Mouse (Mus musculus): ENCODE measurements around the gene Trhr2. TPM values are rescaled to one million over a fixed set of nuclear protein-coding genes. Genes with fewer than 3 reads are reported as not detected.

Gene Trhr2
- polyA plus RNA-seq, 1 experiment from 2014 or later, result not detected

DNA sequence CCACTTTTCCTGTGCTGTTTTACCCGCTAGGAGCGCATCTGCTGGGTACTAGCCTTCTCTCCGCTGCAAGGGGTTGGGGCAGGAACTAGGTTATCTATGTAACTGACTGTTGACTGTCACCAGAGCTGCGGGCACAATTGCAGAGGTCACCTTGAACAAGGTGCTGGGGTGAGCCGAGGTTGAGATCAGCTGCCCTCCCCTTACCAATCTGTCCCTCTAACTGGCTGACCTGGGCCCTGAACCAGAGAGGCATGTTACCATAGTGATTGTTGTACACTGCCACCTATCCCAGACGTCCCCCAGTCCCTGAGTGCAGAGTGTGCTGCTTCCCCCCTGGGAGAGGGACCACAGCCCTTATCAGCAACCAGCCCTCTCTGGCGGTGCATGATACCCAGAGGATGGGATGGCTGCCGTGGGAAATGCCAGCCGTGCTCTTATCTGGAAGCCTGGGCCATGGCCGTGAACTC lies 39.1 kb downstream of the Trhr2 start:
- DNase-seq (ENCODE audit: low spot score) (peak; percentile 86), ATAC-seq (replicated peaks; ENCODE audit: low FRiP score) (peak; percentile 87)
- peaks cover 30% of the 10 kb centered on the region for H3K36me3 ChIP-seq (ENCODE audit: control insufficient read depth, insufficient read depth, low read length)

DNA sequence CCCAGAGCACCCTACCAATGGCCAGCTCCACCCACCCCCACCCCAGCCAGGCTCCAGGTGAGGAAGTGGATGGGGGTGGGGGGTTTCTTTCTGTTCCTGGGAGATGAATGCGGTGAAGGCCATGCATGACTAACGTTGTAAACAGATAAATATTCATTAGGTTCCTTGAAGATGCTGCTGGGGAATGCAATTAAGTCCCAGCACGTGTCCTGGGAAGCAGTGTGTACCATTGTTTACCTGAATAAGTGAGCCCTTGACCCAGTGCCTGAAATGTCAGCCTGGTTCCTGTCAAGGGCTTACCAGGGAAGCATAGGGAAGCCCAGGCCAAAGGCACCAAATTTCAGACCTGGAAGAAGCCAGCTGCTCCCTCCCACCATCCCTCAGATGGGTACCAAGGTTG lies 40.0 kb downstream of the Trhr2 start:
- H3K4me2 ChIP-seq, result 0 out of 2 replicates have a peak overlapping the region, but pooled peaks have one; percentile 46
- 42% methylated on average over 3 of the region's 3 CpGs for WGBS
- ATAC-seq (replicated peaks; ENCODE audit: low FRiP score), result no peak
- no peaks in the 10 kb centered on the region for H3K27me3 ChIP-seq (replicated peaks; ENCODE audit: control insufficient read depth, insufficient read depth, low read length)
- DNase-seq (ENCODE audit: low spot score), result no peak
- peaks cover 100% of the 10 kb centered on the region for H3K4me1 ChIP-seq (replicated peaks; ENCODE audit: control insufficient read depth, insufficient read depth, low read length)
- no peak overlapping the region for H3K4me3 ChIP-seq (ENCODE audit: low read depth, low read length)
- H3K9me3 ChIP-seq (ENCODE audit: control insufficient read depth, low read length), result no peaks in the 10 kb centered on the region
- peaks cover 38% of the 10 kb centered on the region for H3K36me3 ChIP-seq (ENCODE audit: control insufficient read depth, insufficient read depth, low read length)
- H3K9ac ChIP-seq (ENCODE audit: low read depth, low read length), result peak overlapping the region; percentile 51
- peak overlapping the region; percentile 97 for H3K27ac ChIP-seq (ENCODE audit: low read depth, low read length)

More for the DNA sequence above, 39.1 kb downstream of the Trhr2 start:
- Histone ChIP-seq H3K27me3 (replicated peaks; ENCODE audit: control insufficient read depth, insufficient read depth, low read length) (no peaks in the 10 kb centered on the region), H3K4me1 (replicated peaks; ENCODE audit: control insufficient read depth, insufficient read depth, low read length) (peaks cover 100% of the 10 kb centered on the region), H3K4me2 (peak overlapping the region; percentile 46), H3K27ac (ENCODE audit: low read depth, low read length) (peak overlapping the region; percentile 97), H3K9me3 (ENCODE audit: control insufficient read depth, low read length) (no peaks in the 10 kb centered on the region), H3K9ac (ENCODE audit: low read depth, low read length) (peak overlapping the region; percentile 51), H3K4me3 (ENCODE audit: low read depth, low read length) (peak overlapping the region; percentile 30; the same call in 1 of the 2 replicates)
- WGBS, result 16% methylated on average over 10 of the region's 10 CpGs

DNA sequence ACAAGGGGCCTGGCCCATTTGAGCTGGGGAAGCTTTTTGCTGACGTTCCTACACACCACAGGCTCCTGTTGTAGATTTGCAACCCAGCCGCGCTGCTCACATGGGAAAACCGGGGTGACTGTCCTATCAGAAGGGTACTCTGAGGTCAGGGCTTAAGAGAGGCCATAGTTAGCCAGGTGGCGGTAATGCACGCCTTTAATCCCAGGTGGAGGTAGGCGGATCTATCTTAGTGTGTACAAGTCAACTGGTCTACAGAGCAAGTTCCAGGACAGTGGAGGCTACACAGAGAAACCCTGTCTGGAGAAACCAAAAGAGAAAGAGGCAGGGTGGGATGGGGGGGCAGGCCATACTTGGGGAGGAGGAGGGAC lies 40.9 kb downstream of the Trhr2 start:
- H3K27ac ChIP-seq (ENCODE audit: low read depth, low read length), result peak overlapping the region; percentile 97
- H3K9ac ChIP-seq (ENCODE audit: low read depth, low read length), result peak overlapping the region; percentile 51
- H3K27me3 ChIP-seq (replicated peaks; ENCODE audit: control insufficient read depth, insufficient read depth, low read length), result no peaks in the 10 kb centered on the region
- peaks cover 100% of the 10 kb centered on the region for H3K4me1 ChIP-seq (replicated peaks; ENCODE audit: control insufficient read depth, insufficient read depth, low read length)
- ATAC-seq (replicated peaks; ENCODE audit: low FRiP score) (no peak), DNase-seq (ENCODE audit: low spot score) (no peak)
- WGBS, result 54% methylated on average over 7 of the region's 7 CpGs
- no peak overlapping the region for H3K4me3 ChIP-seq (ENCODE audit: low read depth, low read length)
- peaks cover 40% of the 10 kb centered on the region for H3K36me3 ChIP-seq (ENCODE audit: control insufficient read depth, insufficient read depth, low read length)
- no peaks in the 10 kb centered on the region for H3K9me3 ChIP-seq (ENCODE audit: control insufficient read depth, low read length)
- H3K4me2 ChIP-seq, result peak overlapping the region; percentile 32

DNA sequence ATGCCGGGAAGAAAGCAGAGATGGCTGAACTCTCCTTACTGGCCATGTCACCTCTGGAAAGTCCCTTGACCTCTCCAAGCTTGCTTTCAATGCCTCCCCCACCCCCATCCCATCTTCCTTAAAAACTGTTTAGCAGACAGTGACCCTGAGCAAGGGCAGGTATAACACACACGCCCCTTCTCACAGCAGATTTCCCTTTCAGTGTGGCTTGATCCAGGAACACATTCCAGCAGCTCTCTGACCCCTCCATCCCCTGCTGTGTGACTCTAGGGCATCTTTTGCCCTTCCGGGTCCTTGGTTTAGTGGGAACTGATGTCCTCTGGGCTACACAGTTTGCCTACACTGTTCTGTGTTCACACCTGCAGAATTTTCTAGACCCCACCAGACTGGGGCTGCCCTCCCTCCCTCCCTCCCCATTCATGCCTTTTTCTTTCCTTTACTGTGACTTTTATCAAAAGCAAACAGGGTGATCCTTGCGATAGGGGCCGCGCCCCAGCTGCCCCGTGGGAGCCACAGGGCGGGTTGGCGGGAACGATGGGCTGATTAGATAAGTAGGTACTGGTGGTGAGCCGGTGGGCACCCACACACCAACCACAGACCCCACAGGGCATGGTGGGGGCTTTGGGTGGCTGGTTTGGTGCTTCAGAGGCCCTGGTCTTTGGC lies 41.4 kb downstream of the Trhr2 start:
- ATAC-seq (replicated peaks; ENCODE audit: low FRiP score), result no peak
- Histone ChIP-seq H3K4me3 (ENCODE audit: low read depth, low read length) (no peak overlapping the region), H3K27me3 (replicated peaks; ENCODE audit: control insufficient read depth, insufficient read depth, low read length) (no peaks in the 10 kb centered on the region), H3K4me2 (peak overlapping the region; percentile 50), H3K9ac (ENCODE audit: low read depth, low read length) (peak overlapping the region; percentile 51), H3K9me3 (ENCODE audit: control insufficient read depth, low read length) (no peaks in the 10 kb centered on the region), H3K4me1 (replicated peaks; ENCODE audit: control insufficient read depth, insufficient read depth, low read length) (peaks cover 100% of the 10 kb centered on the region), H3K27ac (ENCODE audit: low read depth, low read length) (peak overlapping the region; percentile 97), H3K36me3 (ENCODE audit: control insufficient read depth, insufficient read depth, low read length) (peaks cover 42% of the 10 kb centered on the region)
- DNase-seq (ENCODE audit: low spot score), result no peak
- 44% methylated on average over 11 of the region's 11 CpGs for WGBS

DNA sequence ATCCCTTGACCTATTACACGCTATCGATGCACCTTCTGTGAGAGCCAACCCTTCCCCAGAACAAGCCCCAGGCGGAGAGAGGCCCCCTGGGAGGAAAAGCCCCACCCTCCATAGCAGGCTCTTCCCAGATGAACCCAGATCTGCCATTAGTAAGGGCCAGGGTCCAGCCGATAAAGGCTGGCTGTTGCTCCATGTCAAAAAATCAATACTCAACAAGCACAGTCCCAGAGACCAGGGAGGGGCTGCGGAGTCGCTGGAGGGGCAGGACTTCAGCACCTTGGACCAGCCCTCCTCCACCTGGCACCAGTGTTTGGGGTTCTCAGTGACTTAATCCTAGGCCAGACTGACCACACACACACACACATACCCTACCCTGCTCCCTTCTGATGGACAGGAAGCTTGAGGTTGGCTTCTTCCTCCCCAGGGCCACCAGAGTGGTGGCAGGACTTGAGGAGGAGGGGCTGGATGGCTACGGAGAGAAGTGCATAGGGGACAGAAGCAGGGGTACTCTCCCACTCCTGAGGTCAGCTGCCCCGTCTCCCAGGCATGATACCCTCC lies 42.5 kb downstream of the Trhr2 start:
- H3K4me3 ChIP-seq (ENCODE audit: low read depth, low read length), result no peak overlapping the region
- H3K4me2 ChIP-seq, result peak overlapping the region; percentile 50

DNA sequence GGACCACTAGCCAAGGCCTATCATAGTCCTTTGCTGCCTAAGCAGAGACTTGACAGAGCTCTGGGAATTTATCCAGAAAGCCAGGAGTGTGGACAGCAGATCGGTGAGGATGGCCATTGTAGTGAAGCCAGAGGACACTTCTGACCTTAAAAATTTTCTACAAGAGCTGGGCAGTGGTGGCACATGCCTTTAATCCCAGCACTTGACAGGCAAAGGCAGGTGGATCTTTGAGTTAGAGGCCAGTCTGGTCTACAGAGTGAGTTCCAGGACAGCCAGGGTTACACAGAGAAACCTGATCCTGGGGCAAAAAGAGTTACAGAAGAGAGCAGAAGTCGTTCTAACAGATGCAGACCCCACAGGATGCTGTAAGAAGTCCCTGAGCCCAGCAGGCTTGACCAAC lies 44.1 kb downstream of the Trhr2 start:
- H3K27ac ChIP-seq (ENCODE audit: low read depth, low read length), result peak overlapping the region; percentile 97
- ATAC-seq (replicated peaks; ENCODE audit: low FRiP score) (no peak), DNase-seq (ENCODE audit: low spot score) (no peak)
- H3K9me3 ChIP-seq (ENCODE audit: control insufficient read depth, low read length), result no peaks in the 10 kb centered on the region
- H3K36me3 ChIP-seq (ENCODE audit: control insufficient read depth, insufficient read depth, low read length), result peaks cover 42% of the 10 kb centered on the region
- H3K27me3 ChIP-seq (replicated peaks; ENCODE audit: control insufficient read depth, insufficient read depth, low read length), result no peaks in the 10 kb centered on the region
- no peak overlapping the region for H3K4me3 ChIP-seq (ENCODE audit: low read depth, low read length)
- H3K4me1 ChIP-seq (replicated peaks; ENCODE audit: control insufficient read depth, insufficient read depth, low read length), result peaks cover 100% of the 10 kb centered on the region
- H3K9ac ChIP-seq (ENCODE audit: low read depth, low read length), result peak overlapping the region; percentile 51
- WGBS, result 45% methylated on average over 2 of the region's 2 CpGs
- H3K4me2 ChIP-seq, result no peak overlapping the region; the same call in 1 of the 2 replicates

More for the DNA sequence above, 42.5 kb downstream of the Trhr2 start:
- Histone ChIP-seq H3K9ac (ENCODE audit: low read depth, low read length) (peak overlapping the region; percentile 51), H3K9me3 (ENCODE audit: control insufficient read depth, low read length) (no peaks in the 10 kb centered on the region), H3K4me1 (replicated peaks; ENCODE audit: control insufficient read depth, insufficient read depth, low read length) (peaks cover 100% of the 10 kb centered on the region), H3K27ac (ENCODE audit: low read depth, low read length) (peak overlapping the region; percentile 97), H3K36me3 (ENCODE audit: control insufficient read depth, insufficient read depth, low read length) (peaks cover 42% of the 10 kb centered on the region), H3K27me3 (replicated peaks; ENCODE audit: control insufficient read depth, insufficient read depth, low read length) (no peaks in the 10 kb centered on the region)
- no peak for DNase-seq (ENCODE audit: low spot score)
- 32% methylated on average over 8 of the region's 8 CpGs for WGBS
- no peak for ATAC-seq (replicated peaks; ENCODE audit: low FRiP score)

DNA sequence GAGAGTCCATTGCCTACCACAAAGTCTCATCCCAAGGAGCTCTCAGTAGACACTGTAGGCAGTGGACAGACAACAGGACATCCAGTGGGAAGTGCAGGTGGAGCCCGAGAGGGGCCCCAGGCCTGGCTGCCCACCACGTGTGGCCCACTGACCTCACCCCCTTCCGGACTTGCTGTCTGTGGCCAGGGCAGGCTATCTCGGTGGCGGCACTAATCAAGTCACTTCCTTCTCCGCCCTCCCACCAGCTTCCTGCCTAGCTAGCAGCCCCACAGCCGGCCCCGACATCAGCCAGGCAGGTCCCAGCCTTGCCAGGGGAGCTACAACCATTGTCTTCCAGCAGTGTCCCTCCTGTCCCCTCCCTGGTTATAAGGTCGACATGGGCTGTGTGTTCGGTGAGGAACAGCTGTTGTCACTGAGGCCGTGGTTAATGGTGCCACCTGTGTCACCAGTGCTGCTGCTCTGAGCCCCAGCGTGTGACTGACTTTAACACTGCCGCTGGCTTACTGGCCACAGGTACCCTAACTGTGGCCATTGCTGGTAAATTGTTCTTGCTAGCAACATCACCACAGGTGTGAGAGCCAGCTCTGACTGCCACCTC lies 45.5 kb downstream of the Trhr2 start:
- DNase-seq (ENCODE audit: low spot score), result no peak
- Histone ChIP-seq H3K27me3 (replicated peaks; ENCODE audit: control insufficient read depth, insufficient read depth, low read length) (no peaks in the 10 kb centered on the region), H3K36me3 (ENCODE audit: control insufficient read depth, insufficient read depth, low read length) (peaks cover 48% of the 10 kb centered on the region), H3K9me3 (ENCODE audit: control insufficient read depth, low read length) (no peaks in the 10 kb centered on the region), H3K4me1 (replicated peaks; ENCODE audit: control insufficient read depth, insufficient read depth, low read length) (peaks cover 100% of the 10 kb centered on the region), H3K27ac (ENCODE audit: low read depth, low read length) (peak overlapping the region; percentile 97), H3K4me2 (peak overlapping the region; percentile 35), H3K4me3 (ENCODE audit: low read depth, low read length) (no peak overlapping the region), H3K9ac (ENCODE audit: low read depth, low read length) (peak overlapping the region; percentile 51)
- 40% methylated on average over 13 of the region's 13 CpGs for WGBS
- no peak for ATAC-seq (replicated peaks; ENCODE audit: low FRiP score)

DNA sequence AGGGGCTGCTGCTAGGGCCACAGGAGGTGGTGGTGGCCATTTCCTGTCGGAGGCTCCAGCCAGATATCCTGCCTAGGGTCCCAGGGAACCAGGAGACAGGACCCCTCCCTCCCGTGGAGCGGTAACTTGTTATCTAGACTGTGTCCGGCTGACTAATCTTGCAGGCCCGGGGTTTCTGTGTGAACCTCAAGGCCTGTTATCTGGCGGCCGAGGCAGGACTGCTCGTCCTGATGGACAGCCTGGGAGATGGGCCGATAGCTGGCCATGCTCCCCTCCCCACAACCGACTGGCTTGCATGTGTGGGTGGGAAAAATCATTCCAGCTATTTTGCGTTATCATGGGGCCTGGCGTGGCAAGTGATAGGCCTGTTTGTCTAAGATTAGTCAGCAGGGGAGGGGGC lies 47.2 kb downstream of the Trhr2 start:
- 7% methylated on average over 12 of the region's 12 CpGs for WGBS
- ATAC-seq (replicated peaks; ENCODE audit: low FRiP score) (peak; percentile 64), DNase-seq (ENCODE audit: low spot score) (no peak)
- H3K27me3 ChIP-seq (replicated peaks; ENCODE audit: control insufficient read depth, insufficient read depth, low read length), result no peaks in the 10 kb centered on the region
- H3K9me3 ChIP-seq (ENCODE audit: control insufficient read depth, low read length), result no peaks in the 10 kb centered on the region
- H3K4me1 ChIP-seq (replicated peaks; ENCODE audit: control insufficient read depth, insufficient read depth, low read length), result peaks cover 100% of the 10 kb centered on the region
- no peak overlapping the region for H3K4me3 ChIP-seq (ENCODE audit: low read depth, low read length)
- peak overlapping the region; percentile 51 for H3K9ac ChIP-seq (ENCODE audit: low read depth, low read length)
- peaks cover 51% of the 10 kb centered on the region for H3K36me3 ChIP-seq (ENCODE audit: control insufficient read depth, insufficient read depth, low read length)
- H3K27ac ChIP-seq (ENCODE audit: low read depth, low read length), result peak overlapping the region; percentile 97
- peak overlapping the region; percentile 24 for H3K4me2 ChIP-seq

All from liver, embryonic 11.5 days (tissue).